Mouse (Mus musculus): ENCODE measurements around the gene Olfr933. TPM values are rescaled to one million over a fixed set of nuclear protein-coding genes. Genes with fewer than 3 reads are reported as not detected.

The Olfr933 gene
- total RNA-seq (2017): not detected in 2 replicates

DNA sequence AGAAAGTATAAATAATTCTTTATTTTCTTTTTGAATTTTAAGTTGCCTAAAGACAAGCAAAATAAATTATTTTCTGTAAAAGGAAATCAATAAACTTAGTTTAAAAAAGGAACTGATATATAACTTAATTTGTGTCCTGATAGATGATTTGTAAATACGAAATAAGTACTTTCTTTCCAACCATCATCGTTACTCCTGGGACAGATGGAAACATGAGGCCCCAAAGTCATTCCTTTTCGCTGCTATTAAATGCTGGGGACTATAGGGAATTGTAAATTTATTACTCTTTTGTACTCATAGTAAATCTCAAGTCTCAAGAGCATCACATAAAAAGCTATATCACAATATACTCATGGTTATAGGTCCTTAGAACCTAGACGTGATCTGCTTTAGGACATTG lies at the start of gene Olfr933:
Olfr933 (plus strand) TSS at position 301 of the 400 bp plus-strand sequence.
- no peak for ATAC-seq (replicated peaks in 1 of 2; ENCODE audit: insufficient read depth in 1 of 2, low FRiP score in 2 of 2, low TSS enrichment in 1 of 2, low read depth in 1 of 2, poor library complexity in 2 of 2, severe bottlenecking in 2 of 2)

DNA sequence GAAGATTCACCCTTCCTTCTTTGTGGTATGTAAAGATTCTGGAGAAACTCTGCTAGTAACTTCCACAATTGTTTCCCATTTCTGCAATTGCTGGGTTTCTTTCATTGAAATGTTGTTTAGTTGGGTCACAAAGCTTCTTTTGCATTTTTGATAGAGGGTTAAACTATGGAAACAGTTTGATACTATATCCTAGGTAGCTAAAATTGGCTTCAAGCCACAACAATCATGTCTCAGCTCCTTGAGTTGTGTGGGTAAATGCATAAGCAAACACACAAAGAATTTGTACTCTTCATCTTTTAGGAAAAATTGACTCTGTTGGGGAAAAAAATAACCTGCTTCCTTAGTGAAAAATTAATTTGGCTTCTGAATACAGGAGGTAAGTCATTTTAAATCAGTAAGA lies 42.6 kb upstream of the Olfr933 start, which contains the start of gene Olfr930:
Olfr930 (plus strand) TSS at position 301 of the 400 bp plus-strand sequence.
- ATAC-seq (replicated peaks in 1 of 2; ENCODE audit: insufficient read depth in 1 of 2, low FRiP score in 2 of 2, low TSS enrichment in 1 of 2, low read depth in 1 of 2, poor library complexity in 2 of 2, severe bottlenecking in 2 of 2): no peak

DNA sequence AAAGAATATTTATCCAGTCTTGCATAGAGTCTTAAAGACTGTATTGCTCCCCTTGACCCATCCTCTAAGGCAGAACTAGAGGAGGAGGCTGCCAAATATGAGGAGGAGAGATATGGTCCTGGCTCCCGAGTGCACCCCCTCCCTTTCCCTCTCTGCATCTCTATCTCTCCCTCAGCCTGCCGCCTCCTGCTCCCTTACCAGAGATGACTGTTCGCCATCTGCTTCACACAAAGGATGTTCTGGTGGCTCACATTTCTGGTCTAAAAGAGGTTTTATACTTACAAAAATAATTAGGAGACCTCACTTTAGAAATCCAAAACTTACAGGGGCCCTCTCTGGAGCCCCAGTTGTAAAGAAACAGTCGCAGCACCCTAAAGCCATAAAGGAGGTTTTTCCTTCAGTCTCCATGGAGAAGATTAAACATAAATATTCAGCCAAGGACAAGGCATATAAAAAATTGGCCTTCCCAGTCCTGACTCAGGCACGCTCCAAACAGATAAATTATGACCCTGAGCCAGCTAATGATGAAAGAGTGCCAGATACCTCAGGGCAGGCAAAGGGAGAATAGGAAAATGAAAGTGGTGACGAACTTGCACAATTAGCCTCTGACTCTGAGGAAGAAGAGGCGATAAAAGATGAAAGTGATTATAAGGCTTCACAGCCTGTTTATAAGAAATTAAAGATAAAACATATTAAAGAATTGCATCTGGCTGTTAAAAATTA lies 18.6 kb upstream of the Olfr933 start:
- ATAC-seq (replicated peaks in 1 of 2; ENCODE audit: insufficient read depth in 1 of 2, low FRiP score in 2 of 2, low TSS enrichment in 1 of 2, low read depth in 1 of 2, poor library complexity in 2 of 2, severe bottlenecking in 2 of 2): no peak

GRCm38 (mm10) chr9:38954124-38954416 lies 18.0 kb upstream of the Olfr933 start:
- no peak for ATAC-seq (replicated peaks in 1 of 2; ENCODE audit: insufficient read depth in 1 of 2, low FRiP score in 2 of 2, low TSS enrichment in 1 of 2, low read depth in 1 of 2, poor library complexity in 2 of 2, severe bottlenecking in 2 of 2)

- no peak for ATAC-seq (replicated peaks in 1 of 2; ENCODE audit: insufficient read depth in 1 of 2, low FRiP score in 2 of 2, low TSS enrichment in 1 of 2, low read depth in 1 of 2, poor library complexity in 2 of 2, severe bottlenecking in 2 of 2)
Observed at GRCm38 (mm10) chr9:38988215-38988614, 16.1 kb downstream of the Olfr933 start, which contains the start of gene Olfr934. Olfr934 (minus strand) TSS chr9:38988315.

DNA sequence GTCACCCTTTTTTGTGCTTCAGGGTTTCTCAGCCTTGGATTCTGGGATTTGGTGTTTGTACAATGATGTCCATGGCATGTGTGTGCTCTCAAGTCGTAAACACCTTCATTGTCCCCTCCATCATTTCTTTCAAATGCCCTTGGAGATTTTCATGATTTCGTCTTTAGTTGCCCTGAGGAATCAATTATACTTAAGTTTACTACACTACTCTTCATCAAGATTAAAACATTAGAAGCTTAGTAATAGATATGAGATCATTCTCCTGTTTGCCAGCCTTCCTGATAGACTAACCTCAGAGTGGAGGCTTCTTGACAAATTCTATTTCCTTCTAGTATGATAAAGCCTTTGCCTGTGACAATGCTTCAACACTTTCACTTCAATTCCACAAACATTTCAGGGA lies 27.5 kb downstream of the Olfr933 start, which contains the start of gene Olfr935:
Olfr935 (minus strand) TSS at position 101 of the 400 bp plus-strand sequence.
- ATAC-seq (replicated peaks in 1 of 2; ENCODE audit: insufficient read depth in 1 of 2, low FRiP score in 2 of 2, low TSS enrichment in 1 of 2, low read depth in 1 of 2, poor library complexity in 2 of 2, severe bottlenecking in 2 of 2): no peak

- no peak for ATAC-seq (replicated peaks in 1 of 2; ENCODE audit: insufficient read depth in 1 of 2, low FRiP score in 2 of 2, low TSS enrichment in 1 of 2, low read depth in 1 of 2, poor library complexity in 2 of 2, severe bottlenecking in 2 of 2)
Observed at GRCm38 (mm10) chr9:39023277-39023676, 51.2 kb downstream of the Olfr933 start, which contains the start of gene Olfr146. Olfr146 (minus strand) TSS chr9:39023377.

Other genes starting within 250 kb of the Olfr933 start
- 0.75 and 1.2 TPM in 2 replicates for gene Olfr920, start 220.0 kb upstream of the Olfr933 start, total RNA-seq (2017)
- gene Olfr921, start 199.2 kb upstream of the Olfr933 start, total RNA-seq (2017): not detected in 2 replicates
- gene Olfr922, start 157.7 kb upstream of the Olfr933 start, total RNA-seq (2017): not detected in 2 replicates
- not detected in 2 replicates for gene Olfr923, start 145.8 kb upstream of the Olfr933 start, total RNA-seq (2017)
- not detected in 2 replicates for gene Olfr924, start 127.9 kb upstream of the Olfr933 start, total RNA-seq (2017)
- not detected in 2 replicates for gene Olfr26, start 117.3 kb upstream of the Olfr933 start, total RNA-seq (2017)
- gene Olfr926, start 95.2 kb upstream of the Olfr933 start, total RNA-seq (2017): not detected in 2 replicates
- not detected in 2 replicates for gene Olfr930, start 42.5 kb upstream of the Olfr933 start, total RNA-seq (2017)
- gene Olfr934, start 16.0 kb downstream of the Olfr933 start, total RNA-seq (2017): not detected in 2 replicates
- gene Olfr935, start 27.4 kb downstream of the Olfr933 start, total RNA-seq (2017): not detected in 2 replicates
- gene Olfr146, start 51.1 kb downstream of the Olfr933 start, total RNA-seq (2017): not detected in 2 replicates
- gene Olfr937, start 92.6 kb downstream of the Olfr933 start, total RNA-seq (2017): not detected in 2 replicates
- gene Olfr938, start 106.6 kb downstream of the Olfr933 start, total RNA-seq (2017): not detected in 2 replicates
- gene Olfr27, start 155.8 kb downstream of the Olfr933 start, total RNA-seq (2017): not detected in 2 replicates
- gene Olfr943, start 194.0 kb downstream of the Olfr933 start, total RNA-seq (2017): not detected in 2 replicates
- not detected in 2 replicates for gene Olfr944, start 229.6 kb downstream of the Olfr933 start, total RNA-seq (2017)

Data from hematopoietic stem cell, adult 5-6 weeks (primary cell).